Mouse (Mus musculus) forebrain, embryonic 16.5 days (tissue): ENCODE data around the gene Dpf1. TPM values are rescaled to one million over a fixed set of nuclear protein-coding genes. Genes with fewer than 3 reads are reported as not detected.

ENCODE experiments used
- ATAC-seq: fragments of 200-750 bp; cut with Nextera tagmentation; 2 replicates; pipeline ENCODE4 v1.8.0; 2017; ENCODE audit warnings: mild to moderate bottlenecking, moderate library complexity
- H3K27ac ChIP-seq: fragments of 300-500 bp; sonication (generic); 2 replicates; pipeline ENCODE4 v1.5.1; 2014; ENCODE audit warnings: low read length, control low read depth
- H3K27me3 ChIP-seq: fragments of 300-500 bp; sonication (generic); replicated peaks from 2 replicates; pipeline ENCODE4 v1.6.1; 2014; ENCODE audit warnings: low read length; ENCODE audit not compliant: control insufficient read depth, insufficient read depth
- H3K36me3 ChIP-seq: fragments of 300-500 bp; sonication (generic); 2 replicates; pipeline ENCODE4 v1.6.1; 2014; ENCODE audit not compliant: control insufficient read depth, insufficient read depth
- H3K4me1 ChIP-seq: fragments of 300-500 bp; sonication (generic); replicated peaks from 2 replicates; pipeline ENCODE4 v1.6.1; 2014; ENCODE audit warnings: low read length; ENCODE audit not compliant: control insufficient read depth, insufficient read depth
- H3K4me2 ChIP-seq: fragments of 300-500 bp; sonication (generic); 2 replicates; pipeline ENCODE4 v1.6.1; 2014; ENCODE audit warnings: mild to moderate bottlenecking, low read length, control low read depth
- H3K4me3 ChIP-seq: fragments of 300-500 bp; sonication (generic); replicated peaks from 2 replicates; pipeline ENCODE4 v1.5.1; 2014; ENCODE audit warnings: mild to moderate bottlenecking, low read length, control low read depth
- H3K9ac ChIP-seq: fragments of 300-500 bp; sonication (generic); replicated peaks from 2 replicates; pipeline ENCODE4 v1.6.1; 2014; ENCODE audit warnings: low read depth, low read length, control low read depth
- H3K9me3 ChIP-seq: fragments of 300-500 bp; sonication (generic); 2 replicates; pipeline ENCODE4 v1.6.1; 2016; ENCODE audit warnings: low read length; ENCODE audit not compliant: control insufficient read depth
- WGBS: fragments of 180-500 bp; shearing (Covaris S2); extraction: QIAGEN DNeasy Blood & Tissue Kit; methylation state at CpG from one replicate; pipeline ENCODE4 v1.1.7; 2014; 5-methylcytosine and 5-hydroxymethylcytosine counted together
- polyA plus RNA-seq: library from polyadenylated mRNA; unstranded; fragments of >200 nt; fragmentation: Nextera tagmentation; extraction: Ambion mirVana; gene quantifications from 2 replicates; pipeline ENCODE4 v1.2.1, GENCODE M21; 2015

Dpf1 gene
- polyA plus RNA-seq, 1 experiment from 2014 or later, result 270 TPM

GRCm38 (mm10) chr7:29316137-29316734 is 12.5 kb downstream of the Dpf1 start:
- Histone ChIP-seq H3K27ac (peak overlapping the region; percentile 95), H3K9ac (peak overlapping the region; percentile 2; the same call in 1 of the 2 replicates), H3K4me1 (peaks cover 84% of the 10 kb centered on the region), H3K4me2 (peak overlapping the region; percentile 15; the same call in 1 of the 2 replicates), H3K36me3 (peaks cover 6% of the 10 kb centered on the region), H3K27me3 (no peaks in the 10 kb centered on the region), H3K9me3 (no peaks in the 10 kb centered on the region), H3K4me3 (no peak overlapping the region)
- 56% methylated on average over 17 of the region's 17 CpGs for WGBS
- no peak for ATAC-seq

- 0 out of 2 replicates have a peak, but pooled peaks cover 4% of the 10 kb centered on the region for H3K36me3 ChIP-seq
- no peaks in the 10 kb centered on the region for H3K9me3 ChIP-seq
- 3% methylated on average over 9 of the region's 10 CpGs for WGBS
- ATAC-seq, result peak; percentile 51
- H3K4me3 ChIP-seq, result peak overlapping the region; percentile 1; the same call in 1 of the 2 replicates
- no peaks in the 10 kb centered on the region for H3K27me3 ChIP-seq
- H3K27ac ChIP-seq, result peak overlapping the region; percentile 95
- H3K4me1 ChIP-seq, result peaks cover 84% of the 10 kb centered on the region
- peak overlapping the region; percentile 19; the same call in 1 of the 2 replicates for H3K9ac ChIP-seq
- H3K4me2 ChIP-seq, result peak overlapping the region; percentile 46
These were observed 13.2 kb downstream of the Dpf1 start for GRCm38 (mm10) chr7:29316976-29317375.

- peak; percentile 54 for ATAC-seq
- Histone ChIP-seq H3K4me2 (peak overlapping the region; percentile 46), H3K9me3 (no peaks in the 10 kb centered on the region), H3K9ac (peak overlapping the region; percentile 52), H3K4me1 (peaks cover 80% of the 10 kb centered on the region), H3K4me3 (peak overlapping the region; percentile 1; the same call in 1 of the 2 replicates), H3K27me3 (no peaks in the 10 kb centered on the region), H3K36me3 (0 out of 2 replicates have a peak, but pooled peaks cover 2% of the 10 kb centered on the region), H3K27ac (peak overlapping the region; percentile 95)
- 0% methylated on average over 2 of the region's 2 CpGs for WGBS
These were observed 13.8 kb downstream of the Dpf1 start for GRCm38 (mm10) chr7:29317558-29317957.

GRCm38 (mm10) chr7:29318115-29318911 is 14.6 kb downstream of the Dpf1 start:
- Histone ChIP-seq H3K9me3 (no peaks in the 10 kb centered on the region), H3K27ac (peak overlapping the region; percentile 95), H3K36me3 (0 out of 2 replicates have a peak, but pooled peaks cover 2% of the 10 kb centered on the region), H3K4me3 (no peak overlapping the region; the same call in 1 of the 2 replicates), H3K27me3 (no peaks in the 10 kb centered on the region), H3K4me2 (peak overlapping the region; percentile 46), H3K4me1 (peaks cover 73% of the 10 kb centered on the region), H3K9ac (peak overlapping the region; percentile 30)
- peak; percentile 6 for ATAC-seq
- WGBS, result 3% methylated on average over 18 of the region's 18 CpGs

GRCm38 (mm10) chr7:29319337-29320307 is 15.9 kb downstream of the Dpf1 start:
- Histone ChIP-seq H3K4me1 (peaks cover 60% of the 10 kb centered on the region), H3K9ac (no peak overlapping the region), H3K9me3 (no peaks in the 10 kb centered on the region), H3K27ac (peak overlapping the region; percentile 95), H3K27me3 (no peaks in the 10 kb centered on the region), H3K4me3 (no peak overlapping the region), H3K4me2 (peak overlapping the region; percentile 46), H3K36me3 (peaks cover 2% of the 10 kb centered on the region; the same call in 1 of the 2 replicates)
- WGBS, result 8% methylated on average over 19 of the region's 19 CpGs
- ATAC-seq, result no peak

- ATAC-seq, result no peak
- 92% methylated on average over 6 of the region's 6 CpGs for WGBS
- H3K4me2 ChIP-seq, result no peak overlapping the region
- no peak overlapping the region for H3K9ac ChIP-seq
- no peaks in the 10 kb centered on the region for H3K4me1 ChIP-seq
- H3K4me3 ChIP-seq, result no peak overlapping the region
- no peaks in the 10 kb centered on the region for H3K9me3 ChIP-seq
- no peaks in the 10 kb centered on the region for H3K27me3 ChIP-seq
- H3K36me3 ChIP-seq, result peaks cover 14% of the 10 kb centered on the region
- no peak overlapping the region for H3K27ac ChIP-seq
These were observed 23.3 kb downstream of the Dpf1 start for GRCm38 (mm10) chr7:29327087-29327486.

GRCm38 (mm10) chr7:29328984-29329383 is 25.2 kb downstream of the Dpf1 start:
- H3K4me2 ChIP-seq, result no peak overlapping the region
- H3K27me3 ChIP-seq, result no peaks in the 10 kb centered on the region
- no peaks in the 10 kb centered on the region for H3K9me3 ChIP-seq
- peaks cover 1% of the 10 kb centered on the region; the same call in 1 of the 2 replicates for H3K4me1 ChIP-seq
- no peak overlapping the region for H3K27ac ChIP-seq
- no peak overlapping the region for H3K9ac ChIP-seq
- 92% methylated on average over 16 of the region's 16 CpGs for WGBS
- H3K4me3 ChIP-seq, result no peak overlapping the region
- peaks cover 12% of the 10 kb centered on the region for H3K36me3 ChIP-seq
- no peak for ATAC-seq

- H3K4me2 ChIP-seq, result no peak overlapping the region
- H3K4me3 ChIP-seq, result no peak overlapping the region
- 0 out of 2 replicates have a peak overlapping the region, but pooled peaks have one; percentile 5 for H3K9ac ChIP-seq
- peak overlapping the region; percentile 46 for H3K27ac ChIP-seq
- H3K4me1 ChIP-seq, result peaks cover 12% of the 10 kb centered on the region
- H3K36me3 ChIP-seq, result peaks cover 9% of the 10 kb centered on the region; the same call in 1 of the 2 replicates
- no peak for ATAC-seq
- 49% methylated on average over 6 of the region's 7 CpGs for WGBS
- H3K27me3 ChIP-seq, result no peaks in the 10 kb centered on the region
- H3K9me3 ChIP-seq, result no peaks in the 10 kb centered on the region
These were observed 30.4 kb downstream of the Dpf1 start for GRCm38 (mm10) chr7:29334156-29334555.
